Mouse (Mus musculus) heart, postnatal 0 days (tissue): ENCODE data around the gene Sar1a. TPM values are rescaled to one million over a fixed set of nuclear protein-coding genes. Genes with fewer than 3 reads are reported as not detected.

Experiments
- ATAC-seq: fragments of 200-750 bp; cut with Nextera tagmentation; 2 replicates; pipeline ENCODE4 v1.8.0; 2017; ENCODE audit warnings: low read depth, moderate number of reproducible peaks, moderate library complexity; ENCODE audit not compliant: insufficient read depth
- DNase-seq: peaks from one replicate; pipeline ENCODE4 v3.0.0-alpha.2; 2016; ENCODE audit warnings: low spot score
- H3K27ac ChIP-seq: fragments of 300-500 bp; sonication (generic); 2 replicates; pipeline ENCODE4 v1.5.1; 2014; ENCODE audit warnings: low read depth, mild to moderate bottlenecking
- H3K27me3 ChIP-seq: fragments of 300-500 bp; sonication (generic); 2 replicates; pipeline ENCODE4 v1.6.1; 2014; ENCODE audit warnings: low read length, mixed read lengths; ENCODE audit not compliant: control insufficient read depth, insufficient read depth
- H3K36me3 ChIP-seq: fragments of 300-500 bp; sonication (generic); replicated peaks from 2 replicates; pipeline ENCODE4 v1.6.1; 2014; ENCODE audit warnings: low read length, mixed read lengths; ENCODE audit not compliant: control insufficient read depth, insufficient read depth
- H3K4me1 ChIP-seq: fragments of 300-500 bp; sonication (generic); 2 replicates; pipeline ENCODE4 v1.6.1; 2014; ENCODE audit warnings: antibody characterized with exemption; ENCODE audit not compliant: control insufficient read depth, insufficient read depth
- H3K4me2 ChIP-seq: fragments of 300-500 bp; sonication (generic); 2 replicates; pipeline ENCODE4 v1.6.1; 2014; ENCODE audit warnings: low read depth, mild to moderate bottlenecking, low read length, moderate library complexity
- H3K4me3 ChIP-seq: fragments of 300-500 bp; sonication (generic); 2 replicates; pipeline ENCODE4 v1.5.1; 2014; ENCODE audit warnings: low read depth, low read length
- H3K9ac ChIP-seq: fragments of 300-500 bp; sonication (generic); replicated peaks from 2 replicates; pipeline ENCODE4 v1.6.1; 2014; ENCODE audit warnings: low read depth, low read length, mixed read lengths
- H3K9me3 ChIP-seq: fragments of 300-500 bp; sonication (generic); replicated peaks from 2 replicates; pipeline ENCODE4 v1.6.1; 2016; ENCODE audit warnings: low read length; ENCODE audit not compliant: control insufficient read depth
- CTCF ChIP-seq: IDR thresholded peaks from 2 replicates; pipeline ENCODE4 v1.5.1; 2016; ENCODE audit warnings: antibody characterized with exemption, control low read depth, low read depth
- EP300 ChIP-seq: IDR thresholded peaks from 2 replicates; pipeline ENCODE4 v1.6.1; 2016; ENCODE audit warnings: antibody characterized with exemption, low read depth
- WGBS: fragments of 180-500 bp; shearing (Covaris S2); extraction: QIAGEN DNeasy Blood & Tissue Kit; methylation state at CpG from one replicate; pipeline ENCODE4 v1.1.7; 2014; 5-methylcytosine and 5-hydroxymethylcytosine counted together
- polyA plus RNA-seq: library from polyadenylated mRNA; unstranded; fragments of >200 nt; fragmentation: Nextera tagmentation; extraction: Ambion mirVana; gene quantifications from 2 replicates; pipeline ENCODE4 v1.2.1, GENCODE M21; 2015
- total RNA-seq: library from RNA; depleted of rRNA; stranded (reverse); fragments of >200 nt; gene quantifications from 2 replicates; pipeline ENCODE4 v1.2.3, GENCODE M21; 2014; ENCODE audit warnings: low replicate concordance

The Sar1a gene
- total and polyA plus RNA-seq, 2 experiments from 2014 or later, result 137 to 151 TPM

DNA sequence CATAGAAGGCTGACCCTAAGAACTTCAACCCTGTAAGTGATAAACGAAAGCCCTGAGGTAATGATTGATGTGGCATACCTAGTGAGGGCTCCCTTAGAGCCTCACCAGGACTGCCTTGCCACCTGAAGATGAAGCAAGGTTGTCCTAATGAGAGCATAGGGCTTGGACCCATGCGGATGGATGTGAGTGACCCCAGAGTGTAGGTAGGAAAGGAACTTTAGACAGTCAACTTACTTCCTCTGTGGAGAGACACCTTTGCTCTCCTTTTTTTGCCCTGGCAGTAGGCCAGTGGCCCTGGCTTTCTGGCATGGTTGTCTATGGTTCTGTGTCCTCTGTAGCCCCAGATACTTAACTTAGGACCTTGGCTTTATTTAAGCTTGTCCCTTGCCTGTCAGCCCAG is 16.9 kb downstream of the Sar1a start:
- TF ChIP-seq CTCF (no peak), EP300 (no peak)
- Histone ChIP-seq H3K9me3 (no peaks in the 10 kb centered on the region), H3K4me1 (peaks cover 11% of the 10 kb centered on the region), H3K4me3 (peak overlapping the region; percentile 99), H3K36me3 (peaks cover 30% of the 10 kb centered on the region), H3K27me3 (no peaks in the 10 kb centered on the region), H3K27ac (no peak overlapping the region), H3K4me2 (peak overlapping the region; percentile 100), H3K9ac (no peak overlapping the region)
- DNase-seq (no peak), ATAC-seq (no peak)
- 69% methylated on average over 2 of the region's 2 CpGs for WGBS

DNA sequence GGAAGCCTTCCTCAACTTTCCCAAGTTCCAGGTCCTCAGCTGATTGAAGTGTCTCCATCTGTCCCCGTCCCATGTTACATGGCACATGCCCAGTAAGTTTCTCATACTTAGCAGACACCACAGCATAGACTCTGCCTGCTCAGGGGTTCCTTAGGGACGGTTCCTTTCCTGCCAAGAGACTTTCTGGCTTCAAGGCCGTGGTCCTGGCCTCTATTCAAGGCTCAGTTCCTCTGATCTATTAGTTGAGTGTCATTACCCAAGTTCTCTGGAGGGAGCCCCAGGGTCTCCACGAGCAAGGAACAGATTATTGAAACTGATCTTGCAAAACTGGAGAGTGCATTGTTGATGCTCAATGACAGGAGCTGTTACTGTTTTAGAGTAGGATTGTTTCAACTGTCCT is 24.6 kb downstream of the Sar1a start:
- Histone ChIP-seq H3K9ac (no peak overlapping the region), H3K27me3 (no peaks in the 10 kb centered on the region), H3K27ac (no peak overlapping the region), H3K36me3 (peaks cover 33% of the 10 kb centered on the region), H3K4me3 (no peak overlapping the region), H3K4me1 (no peaks in the 10 kb centered on the region), H3K4me2 (no peak overlapping the region), H3K9me3 (no peaks in the 10 kb centered on the region)
- TF ChIP-seq CTCF (no peak), EP300 (no peak)
- DNase-seq (no peak), ATAC-seq (no peak)
- 71% methylated on average over 4 of the region's 4 CpGs for WGBS

DNA sequence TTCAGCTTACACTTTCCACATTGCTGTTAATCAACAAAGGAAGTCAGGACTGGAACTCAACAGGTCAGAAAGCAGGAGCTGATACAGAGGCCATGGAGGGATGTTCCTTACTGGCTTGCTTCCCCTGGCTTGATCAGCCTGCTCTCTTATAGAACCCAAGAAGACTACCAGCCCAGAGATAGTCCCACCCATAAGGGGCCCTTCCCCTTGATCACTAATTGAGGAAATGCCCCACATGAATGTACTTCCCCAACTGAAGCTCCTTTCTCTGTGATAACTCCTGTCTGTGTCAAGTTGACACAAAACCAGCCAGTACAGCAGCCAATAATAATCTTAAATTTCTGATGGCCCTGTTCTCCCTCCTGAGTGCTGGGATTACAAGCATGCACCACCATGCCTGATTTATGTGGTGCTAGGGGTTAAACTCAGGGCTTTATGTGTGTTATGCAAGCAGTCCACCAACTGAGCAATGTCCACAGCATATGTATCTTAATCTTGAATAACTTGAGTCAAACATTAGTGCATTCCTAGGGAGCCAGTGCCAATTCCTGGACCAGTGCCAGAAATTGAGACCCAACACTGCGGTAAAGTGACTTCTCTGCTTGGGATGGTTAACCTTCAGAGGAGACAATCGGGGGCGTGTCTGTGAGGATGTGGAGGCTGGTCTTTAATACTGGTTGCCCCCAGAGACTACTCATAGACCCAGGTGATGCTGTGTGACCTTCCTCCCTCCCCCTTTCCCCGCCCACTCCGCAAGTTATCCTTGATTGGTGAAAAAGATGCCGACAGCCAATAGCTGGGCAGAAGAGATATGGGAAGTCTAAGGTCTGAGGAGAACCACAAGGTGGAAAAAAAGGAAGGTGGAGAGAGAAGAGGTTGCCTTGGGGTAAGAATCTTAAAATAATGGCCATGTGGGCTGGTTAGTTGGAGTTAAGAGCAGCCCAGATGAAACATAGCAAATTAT is 26.6 kb downstream of the Sar1a start:
- Histone ChIP-seq H3K9me3 (no peaks in the 10 kb centered on the region), H3K4me1 (no peaks in the 10 kb centered on the region), H3K27ac (no peak overlapping the region), H3K36me3 (peaks cover 27% of the 10 kb centered on the region), H3K4me3 (no peak overlapping the region), H3K27me3 (no peaks in the 10 kb centered on the region), H3K4me2 (no peak overlapping the region), H3K9ac (no peak overlapping the region)
- no peak for TF ChIP-seq EP300
- no peak for TF ChIP-seq CTCF
- DNase-seq (no peak), ATAC-seq (no peak)
- 70% methylated on average over 6 of the region's 6 CpGs for WGBS

DNA sequence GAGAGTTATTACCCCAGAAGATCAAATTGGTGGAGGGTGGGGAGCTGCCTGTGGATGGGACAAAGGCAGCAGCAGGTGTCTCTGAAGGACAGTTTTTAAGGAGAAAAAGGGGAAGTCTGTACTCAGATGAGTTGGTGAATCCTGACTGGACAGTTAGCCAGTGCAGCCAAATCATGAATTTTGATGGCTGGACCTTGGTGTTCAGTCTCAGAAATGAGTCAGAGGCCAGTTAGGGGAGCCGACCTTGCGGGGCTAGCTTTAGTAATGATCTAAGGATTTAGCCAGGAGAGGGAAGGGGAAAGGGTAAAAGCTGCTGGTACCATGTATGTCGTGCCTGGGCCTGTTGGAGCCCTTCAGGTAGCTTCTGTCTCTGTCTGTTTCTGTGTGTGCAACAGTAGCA is 33.5 kb downstream of the Sar1a start:
- WGBS, result 71% methylated on average over 3 of the region's 3 CpGs
- Histone ChIP-seq H3K27ac (no peak overlapping the region), H3K4me3 (no peak overlapping the region), H3K27me3 (no peaks in the 10 kb centered on the region), H3K9me3 (no peaks in the 10 kb centered on the region), H3K4me2 (no peak overlapping the region), H3K4me1 (peaks cover 8% of the 10 kb centered on the region; the same call in 1 of the 2 replicates), H3K36me3 (no peaks in the 10 kb centered on the region), H3K9ac (no peak overlapping the region)
- TF ChIP-seq CTCF (no peak), EP300 (no peak)
- ATAC-seq (no peak), DNase-seq (no peak)

DNA sequence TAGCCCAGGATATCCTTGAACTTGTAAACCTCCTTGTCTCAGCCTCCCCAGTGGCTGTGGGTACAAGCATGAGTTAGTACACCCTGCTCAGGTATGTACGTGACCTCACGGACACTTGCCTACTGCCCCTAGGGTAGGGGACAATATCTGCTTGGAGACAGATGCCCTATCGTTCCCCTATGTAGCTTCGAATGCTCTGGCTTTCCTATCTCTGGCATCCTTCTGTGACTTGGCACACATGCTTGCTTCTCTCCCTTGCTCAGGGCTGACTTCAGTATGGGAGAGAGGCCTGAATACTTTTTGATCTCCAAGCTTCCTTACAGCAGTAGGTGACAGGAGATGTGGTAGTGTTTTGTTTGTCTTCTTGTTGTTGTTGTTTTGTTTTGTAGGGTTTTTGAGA is 34.0 kb downstream of the Sar1a start:
- H3K4me2 ChIP-seq, result no peak overlapping the region
- TF ChIP-seq EP300 (no peak), CTCF (no peak)
- H3K4me1 ChIP-seq, result peaks cover 8% of the 10 kb centered on the region; the same call in 1 of the 2 replicates
- ATAC-seq (no peak), DNase-seq (no peak)
- no peaks in the 10 kb centered on the region for H3K9me3 ChIP-seq
- no peak overlapping the region for H3K4me3 ChIP-seq
- H3K27me3 ChIP-seq, result no peaks in the 10 kb centered on the region
- H3K36me3 ChIP-seq, result no peaks in the 10 kb centered on the region
- no peak overlapping the region for H3K9ac ChIP-seq
- no peak overlapping the region for H3K27ac ChIP-seq
- WGBS, result 75% methylated on average over 4 of the region's 4 CpGs
